Mouse (Mus musculus) layer of hippocampus, adult 18-20 months (tissue): ENCODE data around the gene Nrip3. TPM values are rescaled to one million over a fixed set of nuclear protein-coding genes. Genes with fewer than 3 reads are reported as not detected.

Experiments
- DNase-seq, 2 experiments: peaks; one replicate each; pipeline ENCODE4 v3.0.0; 2022; ENCODE audit warnings: low spot score in 2 of 2
- total RNA-seq, 2 experiments: library from RNA; stranded (reverse); gene quantifications; 2 replicates each; pipeline ENCODE4 v1.2.3; 2021

Gene Nrip3
- total RNA-seq, 2 experiments from 2014 or later, result 215 to 224 TPM

DNA sequence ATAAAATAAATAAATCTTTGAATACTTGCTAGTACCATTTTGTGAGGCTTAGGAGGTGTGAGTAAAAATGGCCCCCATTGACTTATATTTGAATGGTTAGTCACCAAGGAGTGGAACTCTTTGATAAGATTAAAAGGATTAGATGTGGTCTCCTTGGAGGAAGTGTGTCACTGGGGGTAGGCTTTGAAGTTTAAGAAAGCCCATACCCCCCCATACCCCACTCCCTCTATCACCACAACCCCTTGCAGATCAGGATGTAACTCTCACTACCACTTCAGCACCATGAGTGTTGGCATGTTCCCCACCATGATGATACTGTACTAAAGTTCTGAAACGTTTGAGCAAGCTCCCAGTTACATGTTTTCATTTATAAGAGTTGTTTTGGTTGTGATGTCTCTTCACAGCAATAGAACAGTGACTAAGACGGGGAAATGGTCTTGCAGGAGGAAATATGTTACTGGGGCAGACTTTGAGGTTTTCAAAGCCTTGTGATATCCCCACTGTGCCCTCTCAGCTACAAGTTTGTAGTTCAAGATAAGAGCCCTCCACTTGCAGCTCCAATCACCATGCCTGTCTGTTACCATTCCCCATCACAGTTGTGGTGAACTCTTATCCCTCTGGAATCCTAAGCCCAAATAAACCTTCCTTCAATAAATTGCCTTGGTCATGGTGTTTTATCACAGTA lies 13.0 kb downstream of the Nrip3 start:
- no peak for DNase-seq

DNA sequence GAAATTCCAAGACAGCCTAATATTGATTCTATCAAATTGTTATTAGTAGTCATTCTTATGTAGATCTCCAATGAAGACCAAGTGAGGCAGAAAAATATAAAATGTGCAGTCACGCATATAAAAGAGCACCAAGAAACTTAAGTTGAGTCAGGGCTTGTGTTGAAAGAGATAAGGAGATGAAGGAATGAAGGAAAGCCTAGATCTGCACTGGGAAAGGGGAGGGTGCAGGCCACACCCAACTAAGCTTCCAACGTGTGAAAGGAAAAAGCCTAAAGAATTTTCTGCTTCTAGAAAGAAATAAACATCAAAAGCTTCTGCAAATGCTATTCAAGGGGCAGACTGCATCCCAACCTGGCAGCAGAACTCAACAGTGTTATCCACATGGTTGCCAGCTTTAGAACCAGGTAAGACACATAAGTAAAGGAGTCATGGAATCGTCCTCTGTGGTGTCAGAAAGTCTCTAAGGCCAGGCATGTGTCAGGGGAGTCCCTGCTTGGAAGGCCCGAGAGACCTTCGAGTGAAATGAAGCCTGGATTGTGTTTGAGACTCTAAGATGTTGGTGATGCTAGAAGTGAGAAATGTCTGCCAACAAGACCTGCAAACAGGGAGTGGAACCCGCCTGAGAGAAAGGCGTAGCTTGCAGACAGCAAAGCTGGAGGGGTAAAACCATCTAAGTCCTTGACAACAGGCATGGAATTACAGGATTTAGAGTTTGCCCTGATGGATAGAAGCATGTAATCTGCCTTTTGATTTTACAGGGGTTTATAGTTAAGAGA lies 14.1 kb downstream of the Nrip3 start:
- no peak for DNase-seq

DNA sequence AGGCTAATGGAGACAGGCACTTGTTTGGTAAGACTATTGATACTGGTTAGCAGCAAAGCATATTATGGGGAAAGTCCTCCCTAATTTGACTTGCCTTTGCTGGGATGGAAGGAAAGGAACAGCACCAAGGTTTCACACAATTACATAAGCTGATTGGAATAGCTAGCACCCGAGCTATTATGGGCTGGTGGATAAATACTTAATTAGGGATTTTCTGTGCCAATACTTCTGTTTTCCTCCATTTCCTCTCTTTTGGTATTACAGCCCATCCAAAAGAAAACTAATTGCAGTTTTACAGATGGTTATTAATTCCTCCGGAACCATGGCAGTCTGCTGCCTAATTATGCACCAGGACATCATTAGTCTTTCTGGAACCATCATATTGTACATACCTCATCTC lies 17.8 kb downstream of the Nrip3 start:
- DNase-seq, result peak in 1 of 2 experiments; percentile 51

DNA sequence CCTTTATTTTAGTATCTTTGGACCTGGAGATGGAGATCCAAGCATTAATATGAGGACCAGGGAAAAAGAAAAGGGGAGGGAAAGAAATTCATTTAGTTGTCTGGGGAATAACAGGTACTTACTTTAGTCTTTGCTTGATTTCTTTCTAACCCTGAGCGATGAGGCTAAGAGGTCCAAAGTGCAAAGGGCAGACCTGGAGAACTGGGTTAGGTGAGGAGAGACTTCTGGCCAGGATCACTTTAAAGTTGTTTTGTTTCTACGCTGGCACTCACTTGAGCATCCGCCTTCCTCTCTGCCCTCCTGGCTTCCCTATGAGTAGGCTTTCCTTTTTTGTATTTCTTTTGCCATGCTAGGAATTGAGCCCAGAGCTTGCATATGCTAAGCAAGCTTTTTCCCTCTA lies 25.5 kb downstream of the Nrip3 start:
- DNase-seq, result no peak

DNA sequence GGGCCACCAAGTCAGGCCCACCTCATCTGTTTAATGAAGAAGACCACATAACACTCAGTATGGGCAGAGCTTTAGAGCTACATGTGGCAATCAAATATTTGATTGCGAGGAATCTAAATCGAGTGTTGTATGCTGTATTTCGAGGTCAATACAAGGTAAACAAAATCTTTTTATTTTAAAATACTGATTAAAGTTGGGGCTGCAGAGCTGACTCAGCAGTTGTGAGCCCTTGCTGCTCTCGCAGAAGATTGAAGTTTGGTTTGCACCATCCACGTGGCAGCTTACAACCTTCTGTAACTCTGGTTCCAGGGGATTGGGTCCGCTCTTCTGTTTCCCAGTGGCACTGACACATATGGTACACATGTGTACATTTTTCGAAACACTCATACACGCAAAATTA lies 27.8 kb downstream of the Nrip3 start:
- no peak for DNase-seq

DNA sequence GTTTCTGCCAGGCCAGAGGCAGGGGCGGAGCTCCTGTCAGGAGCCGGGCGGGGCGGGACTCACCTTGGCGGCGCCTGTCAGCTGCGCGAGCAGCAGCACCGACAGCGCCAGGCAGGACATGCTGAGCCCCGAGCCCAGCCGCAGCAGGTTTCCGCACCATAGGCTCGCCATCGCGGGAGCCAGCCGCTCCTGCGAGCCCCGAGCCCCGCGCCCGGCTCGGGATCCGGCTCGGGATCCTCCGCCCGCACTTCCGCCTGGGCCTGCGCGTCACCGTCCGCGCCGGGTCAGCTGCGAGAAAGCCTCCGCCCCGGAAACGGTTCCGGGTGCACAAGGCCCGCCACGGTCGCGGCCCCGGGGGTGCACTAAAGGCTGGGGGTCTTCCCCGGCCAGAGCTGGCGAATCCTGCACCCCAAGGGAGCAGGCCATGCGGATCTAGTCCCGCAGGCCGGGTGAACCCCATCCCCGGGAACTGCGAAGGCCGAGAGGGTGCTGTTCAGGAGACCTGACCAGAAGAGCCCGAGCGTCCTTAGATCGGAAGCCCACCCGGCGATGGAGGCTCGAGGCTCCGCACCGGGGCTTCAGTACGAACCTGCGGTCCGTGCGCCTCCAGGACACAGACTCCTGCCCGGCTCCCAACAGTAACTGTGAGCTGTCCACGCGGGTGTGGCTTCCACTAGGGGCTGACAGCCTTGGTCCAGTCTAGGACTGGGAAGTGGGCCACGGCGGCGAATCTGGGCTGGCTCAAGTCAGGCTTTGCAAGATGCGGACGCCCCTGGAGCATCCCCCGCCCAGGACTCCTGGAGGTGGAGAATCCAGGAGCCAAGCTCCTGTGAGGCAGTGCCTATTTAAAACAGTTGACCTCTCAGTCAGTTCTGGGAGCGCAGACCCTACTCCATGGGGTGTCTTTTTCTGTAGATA lies 29.6 kb downstream of the Nrip3 start, which contains the start of gene Tmem9b:
TSS of gene Tmem9b (minus strand) at position 868 of the 918 bp plus-strand sequence.
- peak; percentile 77 to 85 for DNase-seq

DNA sequence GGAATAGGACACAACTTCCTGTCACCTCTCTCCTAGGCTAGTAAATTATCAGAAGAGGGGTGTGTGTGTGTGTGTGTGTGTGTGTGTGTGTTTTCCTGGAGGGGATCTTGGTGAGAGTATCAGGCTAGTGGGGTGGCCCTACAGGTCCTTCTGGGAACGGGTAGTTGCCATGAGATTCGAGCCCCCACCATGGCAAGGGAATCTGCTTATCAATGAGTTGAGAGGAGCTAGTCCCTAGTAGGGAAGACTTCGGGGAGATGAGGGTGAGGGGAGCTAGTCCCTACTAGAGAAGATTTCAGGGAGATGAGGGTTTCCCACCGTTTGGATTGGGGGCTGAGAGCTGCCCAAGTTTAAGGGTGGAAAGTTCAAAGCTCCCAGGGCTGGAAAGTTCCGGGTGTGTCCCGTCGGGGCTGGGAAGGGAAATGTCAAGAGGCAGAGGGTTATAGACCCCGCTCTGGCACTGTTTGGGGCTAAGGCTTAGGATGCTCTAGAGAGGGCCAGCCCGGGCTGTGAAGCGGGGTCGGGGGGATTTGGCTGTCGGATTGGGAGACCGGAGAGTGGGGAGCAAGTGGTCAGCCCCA lies 30.3 kb downstream of the Nrip3 start:
- no peak for DNase-seq

DNA sequence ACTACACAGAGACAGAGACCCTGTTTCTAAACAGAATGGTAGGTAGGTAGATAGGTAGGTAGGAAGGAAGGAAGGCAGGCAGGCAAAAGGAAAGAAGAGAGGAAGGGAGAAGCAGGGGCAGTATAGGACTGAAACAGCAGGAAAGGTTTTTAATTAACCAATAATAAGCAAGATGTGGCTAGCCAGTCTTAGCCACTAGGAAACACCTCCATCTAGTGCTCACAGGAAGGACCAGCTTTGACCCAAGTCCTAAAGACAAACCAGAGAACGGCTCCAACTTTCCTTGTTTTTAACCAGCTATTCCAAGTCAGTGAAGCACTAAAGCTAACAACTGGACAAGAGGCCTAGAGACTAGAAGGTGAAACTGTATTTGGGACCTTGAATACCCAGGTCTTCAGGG lies 34.1 kb downstream of the Nrip3 start:
- no peak for DNase-seq

DNA sequence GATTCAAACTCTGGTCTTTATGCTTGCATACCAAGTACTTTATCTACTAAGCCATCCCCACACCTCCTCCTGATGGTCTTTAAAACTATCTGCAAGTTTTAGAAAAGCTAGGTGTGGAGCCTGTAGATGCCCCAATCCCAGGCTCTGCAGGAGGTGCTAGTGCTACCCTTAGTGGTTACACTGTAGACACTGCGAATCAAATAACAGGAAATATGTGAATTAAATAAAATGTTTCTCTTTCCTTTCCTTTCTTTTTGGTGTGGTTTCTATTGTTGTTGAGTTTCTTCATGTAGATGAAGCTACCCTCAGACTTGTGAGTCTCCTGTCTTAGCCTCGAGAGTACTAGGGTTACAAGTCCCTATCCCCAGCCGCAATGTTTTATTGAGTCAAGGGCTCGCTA lies 40.1 kb downstream of the Nrip3 start:
- DNase-seq, result no peak

DNA sequence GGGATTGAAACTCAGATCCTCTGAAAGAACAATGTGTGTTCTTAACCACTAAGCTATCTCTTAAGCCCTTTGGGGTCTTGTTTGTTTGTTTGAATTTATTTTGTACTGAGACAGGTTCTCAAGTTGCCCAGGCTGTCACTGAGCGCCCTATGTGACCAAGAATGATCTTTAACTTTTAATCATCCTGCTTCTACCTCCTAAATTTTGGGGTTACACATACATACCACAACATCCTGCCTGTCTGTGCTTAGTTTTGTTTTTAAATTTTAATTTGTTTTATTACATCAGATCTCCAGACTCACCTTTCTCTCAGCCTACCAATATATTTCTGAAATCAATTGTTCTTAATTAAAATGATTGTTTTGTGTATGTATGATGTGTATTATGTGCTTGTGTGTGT lies 40.8 kb downstream of the Nrip3 start:
- DNase-seq, result no peak

DNA sequence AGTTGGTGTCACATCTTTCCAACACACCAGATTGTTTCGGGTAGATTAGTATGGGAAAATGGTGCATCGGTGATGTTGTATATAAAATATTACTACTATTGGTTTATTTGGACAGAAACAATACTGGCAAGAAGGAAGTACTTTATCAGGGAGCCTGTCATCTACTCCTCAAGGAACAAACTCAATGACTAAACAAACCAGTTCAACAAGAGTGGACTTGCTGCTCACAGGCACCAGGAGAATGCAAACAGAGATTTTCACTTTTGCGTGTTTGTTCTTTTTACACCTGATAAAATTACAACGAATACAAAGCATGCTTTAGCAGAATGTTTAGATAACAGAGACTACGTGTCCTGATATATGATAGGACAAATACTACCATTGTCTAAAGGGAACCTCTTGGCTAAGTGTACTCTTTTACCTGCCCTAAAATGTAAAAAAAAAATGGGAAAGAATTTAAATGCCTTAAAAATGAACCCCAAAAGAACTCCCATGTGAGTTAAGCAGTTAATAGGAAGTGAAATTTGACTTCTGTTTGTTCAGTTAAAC lies 41.9 kb downstream of the Nrip3 start:
- DNase-seq, result no peak

DNA sequence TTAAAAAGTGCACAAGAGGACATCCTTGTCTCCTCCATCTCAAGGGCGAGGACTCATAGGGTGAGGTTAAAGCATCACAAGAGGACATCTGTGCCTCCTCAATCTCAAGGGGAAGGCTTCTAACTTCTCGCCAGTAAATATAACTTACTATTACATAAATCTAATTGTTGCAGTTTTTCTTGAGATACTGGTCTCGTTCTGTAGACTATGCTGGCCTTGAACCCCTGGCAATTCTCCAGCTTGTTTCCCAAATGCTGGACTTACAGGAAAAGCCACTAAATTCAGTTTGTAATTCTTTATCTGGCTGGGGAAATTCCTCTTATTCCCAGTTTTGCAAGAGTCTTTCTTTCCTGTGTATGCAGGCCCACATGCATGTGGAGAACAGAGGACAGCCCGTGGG lies 47.0 kb downstream of the Nrip3 start:
- no peak for DNase-seq

DNA sequence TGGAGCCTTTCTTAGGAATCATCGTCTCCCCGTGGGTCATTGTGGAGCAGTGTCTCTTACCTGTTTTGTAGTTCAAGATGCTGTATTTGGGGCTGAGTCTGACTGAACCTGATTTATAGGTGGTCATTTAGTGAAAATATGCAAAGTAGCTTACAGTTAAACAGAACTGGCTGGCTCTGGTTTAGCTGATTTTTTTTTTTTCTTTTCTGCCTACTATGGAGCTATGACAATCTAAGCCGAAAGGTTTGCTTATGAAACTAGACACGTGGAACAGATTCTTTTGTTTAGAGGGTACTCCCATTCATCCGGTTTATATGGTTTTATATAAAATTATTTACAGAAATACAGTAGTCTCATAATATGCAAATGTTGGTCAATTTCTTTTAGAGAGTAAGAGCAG lies 50.2 kb downstream of the Nrip3 start, which contains the start of gene Ascl3:
TSS of gene Ascl3 (minus strand) at position 101 of the 400 bp plus-strand sequence.
- no peak for DNase-seq

DNA sequence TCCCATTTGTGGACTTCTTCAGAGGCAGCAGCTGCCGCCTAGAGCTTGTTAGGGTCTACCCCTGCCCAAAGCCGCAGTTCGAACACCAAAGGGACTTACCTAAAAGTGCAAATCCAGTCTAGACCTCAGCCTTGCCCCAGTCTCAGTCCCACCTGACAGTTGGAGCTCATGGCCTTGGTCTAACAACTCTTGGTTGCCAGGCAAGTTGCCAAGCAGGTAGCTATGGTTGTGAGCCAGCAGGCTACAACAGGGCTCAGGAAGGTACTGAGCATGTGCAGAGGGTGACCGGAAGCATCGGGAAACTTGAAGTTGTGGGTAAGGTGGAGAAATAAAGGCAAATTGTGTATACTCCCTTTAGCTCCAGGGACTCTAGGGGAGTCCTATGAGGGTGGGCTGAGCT lies 58.1 kb downstream of the Nrip3 start, which contains the start of gene BC051019:
TSS of gene BC051019 (minus strand) at position 154 of the 400 bp plus-strand sequence.
- DNase-seq, result no peak

DNA sequence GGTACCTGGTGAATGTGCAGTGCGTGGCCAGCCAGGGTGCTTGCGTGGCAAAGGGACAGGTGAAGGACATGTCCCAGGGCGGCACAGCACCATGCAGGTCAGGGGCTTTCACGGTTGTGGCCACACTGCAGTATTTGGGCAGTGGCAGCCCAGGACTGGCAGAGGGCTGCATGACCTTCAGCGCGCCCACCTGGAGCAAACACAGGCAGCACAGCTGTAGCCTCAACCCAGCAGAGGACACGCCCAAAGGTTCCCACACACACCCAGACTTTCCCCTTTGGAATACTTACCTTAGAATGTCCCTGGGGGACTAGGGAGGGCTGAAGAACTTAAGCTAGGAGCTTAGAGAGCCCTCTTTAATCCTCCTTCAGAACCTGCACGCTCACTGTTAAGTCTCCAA lies 58.7 kb downstream of the Nrip3 start:
- DNase-seq, result no peak

DNA sequence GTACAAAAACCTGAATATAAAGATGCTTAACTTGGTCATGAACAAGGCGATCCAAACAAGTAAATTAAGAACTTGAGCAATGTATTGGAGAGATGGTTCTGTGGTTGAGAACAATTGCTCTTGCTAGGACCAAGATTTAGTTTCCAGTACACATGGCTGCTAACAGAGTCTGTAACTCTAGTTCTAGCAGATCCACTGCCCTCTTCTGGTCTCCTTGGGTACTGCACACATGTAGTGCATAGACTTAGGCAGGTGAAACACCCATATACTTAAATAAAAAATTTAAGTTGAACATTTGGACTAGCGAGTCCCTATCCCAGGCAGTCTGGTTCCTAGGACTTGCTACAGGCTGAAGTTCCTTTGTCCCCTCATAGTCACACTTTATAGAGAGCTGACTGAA lies 59.2 kb downstream of the Nrip3 start:
- DNase-seq, result no peak

DNA sequence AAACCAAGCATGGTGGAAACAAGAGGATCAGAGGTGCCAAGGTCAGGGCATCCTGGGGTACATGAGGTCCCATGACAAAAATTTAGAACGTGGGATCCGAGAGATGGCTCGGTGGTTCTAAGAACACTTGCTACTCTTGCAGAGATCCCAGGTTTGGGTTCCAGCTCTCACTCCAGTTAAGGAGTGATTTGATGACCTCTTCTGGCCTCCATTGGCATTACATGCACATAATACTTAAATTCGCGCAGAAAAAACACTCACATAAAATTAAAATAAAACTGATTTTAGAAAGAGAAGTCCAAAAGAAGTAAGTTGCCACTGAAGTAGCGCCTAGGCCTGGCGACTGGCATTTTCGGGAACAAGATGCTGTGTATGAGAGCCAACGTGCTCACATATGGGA lies 62.5 kb downstream of the Nrip3 start:
- peak in 1 of 2 experiments; percentile 69 for DNase-seq

DNA sequence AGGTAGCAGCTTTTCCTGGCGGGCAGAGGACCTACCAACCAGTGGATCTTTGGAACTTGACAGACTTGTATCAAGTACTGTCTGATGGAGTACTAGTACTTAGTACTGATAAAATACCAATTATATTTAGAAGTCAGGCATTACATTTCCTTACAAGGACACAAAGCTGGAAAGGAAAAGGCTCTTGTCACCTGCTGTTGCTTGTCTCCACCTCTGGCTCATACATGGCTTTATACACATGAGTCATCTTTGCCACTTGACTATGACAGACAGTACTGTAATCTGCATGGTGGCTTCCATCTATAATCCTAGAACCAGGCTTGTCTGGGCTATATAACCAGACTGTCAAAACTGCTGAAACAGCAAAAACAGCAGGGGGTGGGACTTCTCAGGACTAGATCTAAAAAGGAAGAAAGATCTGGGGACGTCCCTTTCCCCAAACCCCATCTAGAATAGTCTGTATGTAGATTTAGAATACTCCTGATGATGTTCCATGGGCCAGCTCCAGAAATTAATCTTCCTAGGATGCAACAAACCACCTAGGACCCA lies 68.3 kb downstream of the Nrip3 start:
- no peak for DNase-seq

DNA sequence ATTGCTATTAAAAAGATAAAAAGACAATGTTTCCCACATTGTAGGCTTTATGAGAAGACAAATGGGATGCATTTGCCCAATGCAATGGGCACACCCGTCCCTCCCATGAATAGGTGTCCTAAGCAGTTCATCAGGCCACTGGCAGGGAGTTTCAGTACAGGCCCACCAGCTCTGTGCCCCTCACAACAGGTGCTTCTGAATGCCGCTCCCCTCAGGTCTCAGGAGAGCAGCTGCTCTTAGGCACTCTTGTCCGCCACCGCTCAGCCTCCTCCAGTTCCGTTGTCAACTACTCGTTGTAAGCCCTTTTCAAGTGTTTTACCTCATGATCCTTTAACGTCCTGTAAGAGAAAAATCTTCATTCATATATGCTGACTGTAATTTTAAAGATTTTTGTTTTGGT lies 69.6 kb downstream of the Nrip3 start:
- no peak for DNase-seq

DNA sequence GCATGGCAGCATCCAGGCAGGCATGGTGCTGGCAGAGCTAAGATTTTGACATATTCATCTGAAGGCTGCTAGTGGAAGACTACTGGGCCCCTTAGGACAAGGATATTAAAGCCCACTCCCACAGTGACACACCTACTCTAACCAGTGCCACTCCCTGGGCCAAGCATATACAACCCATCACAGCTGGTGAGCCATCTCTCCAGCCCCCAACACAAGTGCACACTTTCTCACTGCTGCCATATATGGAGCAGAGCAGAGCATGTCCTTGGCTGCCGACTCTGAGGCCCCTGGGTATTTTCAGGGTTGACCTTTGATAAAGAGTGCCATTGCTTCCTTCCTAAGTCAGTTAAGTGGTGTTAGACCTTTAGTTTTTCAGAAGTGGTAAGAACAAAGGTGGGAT lies 71.8 kb downstream of the Nrip3 start:
- DNase-seq, result no peak

DNA sequence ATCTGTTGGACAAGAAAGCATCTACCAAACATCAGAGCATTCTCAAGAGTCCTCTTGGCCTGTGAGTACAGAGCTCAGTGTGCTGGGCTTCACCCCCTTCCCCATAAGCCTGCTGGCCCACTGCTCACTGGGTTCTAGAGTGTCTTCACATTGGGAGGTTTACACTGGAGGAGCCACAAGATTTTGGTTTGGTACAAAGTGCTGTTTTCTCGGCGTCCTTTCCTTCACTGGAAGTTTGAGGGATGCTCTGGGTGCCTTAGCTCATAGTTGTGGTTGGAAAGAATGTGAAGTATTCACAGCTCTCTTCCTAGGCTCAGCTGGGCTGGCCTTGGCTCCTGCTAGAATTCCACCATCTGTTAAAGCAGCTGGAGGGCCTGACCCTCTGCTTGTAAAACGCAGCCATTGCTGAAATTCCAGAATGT lies 72.9 kb downstream of the Nrip3 start:
- DNase-seq, result no peak
